Mouse (Mus musculus) gastrocnemius, adult 8-10 months (tissue): ENCODE measurements around the gene Dip2b. TPM values are rescaled to one million over a fixed set of nuclear protein-coding genes. Genes with fewer than 3 reads are reported as not detected.

ENCODE experiments used
- DNase-seq, 2 experiments: peaks; one replicate each; pipeline ENCODE4 v3.0.0; 2022; ENCODE audit warnings: low spot score in 2 of 2
- total RNA-seq, 4 experiments: library from RNA; stranded (reverse); gene quantifications; 2 replicates each; pipeline ENCODE4 v1.2.4; 2022

Gene Dip2b
- 1 to 10 TPM; 5.7 to 6.2 (median 5.7) TPM for total RNA-seq

- DNase-seq: peak; percentile 91 to 93
Measured at GRCm38 (mm10) chr15:100038470-100038971, at the start of gene Dip2b. Gene Dip2b (plus strand): TSS chr15:100038664.

DNA sequence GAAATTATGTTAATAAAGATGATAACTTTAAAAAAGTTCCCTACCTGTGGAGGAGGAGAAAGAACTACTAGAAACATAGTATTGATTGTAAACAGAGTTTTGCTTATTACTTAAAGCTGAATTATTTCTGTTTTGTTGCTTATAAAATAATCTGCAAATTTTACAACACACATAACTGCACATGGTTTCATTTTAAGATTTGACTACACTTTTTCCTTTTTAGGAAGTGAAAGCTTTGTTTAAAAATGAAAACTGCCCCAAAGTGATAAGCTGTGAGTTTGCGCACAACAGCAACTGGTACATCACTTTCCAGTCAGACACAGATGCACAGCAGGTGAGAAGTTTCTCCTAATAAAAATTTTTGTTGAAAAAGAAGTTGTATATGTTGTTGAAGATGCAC, 45.4 kb upstream of the Dip2b start:
- DNase-seq: no peak

GRCm38 (mm10) chr15:99997114-99997804, 41.2 kb upstream of the Dip2b start:
- DNase-seq: no peak

- DNase-seq: no peak
Measured at GRCm38 (mm10) chr15:99999390-99999789, 39.1 kb upstream of the Dip2b start.

GRCm38 (mm10) chr15:100004677-100005273, 33.7 kb upstream of the Dip2b start:
- DNase-seq: no peak

DNA sequence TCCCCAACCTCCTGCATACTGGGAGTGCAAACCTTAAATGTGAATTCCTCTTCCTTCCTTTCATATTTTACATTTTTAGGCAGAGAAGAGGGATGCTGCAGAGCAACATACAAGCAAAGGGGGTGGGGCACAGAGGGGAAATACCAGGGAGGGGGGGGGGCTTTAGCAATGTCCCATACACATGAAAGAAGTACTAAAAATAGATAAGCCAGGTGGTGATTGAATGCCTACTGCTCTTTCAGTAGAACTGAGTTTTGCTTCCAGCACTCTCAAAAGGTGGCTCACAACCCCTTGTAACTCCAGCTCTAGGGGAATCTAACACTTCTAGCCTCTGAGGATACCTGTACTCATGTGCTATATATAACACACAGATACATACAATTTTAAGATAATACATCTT, 32.3 kb upstream of the Dip2b start:
- DNase-seq: no peak

DNA sequence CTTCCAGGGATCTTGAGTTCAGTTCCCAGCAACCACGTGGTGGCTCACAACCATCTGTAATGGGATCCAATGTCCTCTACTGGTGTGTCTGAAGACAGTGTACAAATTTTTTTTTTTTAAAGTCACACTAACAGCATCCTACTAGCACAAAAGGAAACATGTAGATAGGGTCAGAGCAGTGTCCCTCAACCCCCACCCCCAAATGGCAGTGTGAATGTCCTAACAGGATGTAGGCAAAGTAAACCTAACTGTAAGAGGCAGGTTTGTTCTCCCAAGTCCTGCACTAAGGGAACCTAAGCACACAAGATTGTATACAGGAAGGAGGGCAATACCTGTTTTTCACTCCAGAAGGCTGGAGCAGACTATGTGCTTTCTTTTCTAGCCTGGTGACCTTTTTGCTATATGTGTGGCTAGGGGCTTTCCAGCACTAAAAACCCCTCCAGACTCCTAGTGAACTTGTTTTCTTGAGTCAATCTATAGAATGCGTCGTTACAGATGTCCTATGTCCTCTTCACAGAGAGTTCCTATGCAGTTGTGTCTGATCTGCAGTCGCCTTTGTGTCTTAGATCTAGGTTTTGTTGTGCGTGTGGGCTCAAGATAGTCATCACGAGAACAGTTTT, 20.1 kb upstream of the Dip2b start:
- DNase-seq: no peak

- no peak for DNase-seq
Measured at GRCm38 (mm10) chr15:100021175-100021574, 17.3 kb upstream of the Dip2b start.

DNA sequence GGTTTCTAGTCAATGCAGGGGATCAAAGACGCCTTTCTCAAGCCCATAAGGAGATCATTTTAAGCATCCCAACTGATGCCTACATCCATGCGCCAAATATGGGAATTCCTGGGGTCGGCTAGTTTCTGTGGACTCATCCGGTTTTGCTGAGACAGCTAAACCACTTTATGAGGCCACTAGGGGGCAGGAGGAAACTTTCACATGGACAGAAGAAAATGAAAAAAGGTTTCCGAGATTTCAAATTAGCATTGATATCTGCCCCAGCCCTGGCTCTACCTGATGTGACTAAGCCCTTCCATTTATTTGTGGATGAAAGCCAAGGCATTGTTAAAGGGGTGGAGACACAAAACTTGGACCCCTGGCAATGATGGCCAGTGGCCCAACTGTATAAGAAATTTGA, 15.5 kb upstream of the Dip2b start:
- DNase-seq: peak in 1 of 2 experiments; percentile 26

DNA sequence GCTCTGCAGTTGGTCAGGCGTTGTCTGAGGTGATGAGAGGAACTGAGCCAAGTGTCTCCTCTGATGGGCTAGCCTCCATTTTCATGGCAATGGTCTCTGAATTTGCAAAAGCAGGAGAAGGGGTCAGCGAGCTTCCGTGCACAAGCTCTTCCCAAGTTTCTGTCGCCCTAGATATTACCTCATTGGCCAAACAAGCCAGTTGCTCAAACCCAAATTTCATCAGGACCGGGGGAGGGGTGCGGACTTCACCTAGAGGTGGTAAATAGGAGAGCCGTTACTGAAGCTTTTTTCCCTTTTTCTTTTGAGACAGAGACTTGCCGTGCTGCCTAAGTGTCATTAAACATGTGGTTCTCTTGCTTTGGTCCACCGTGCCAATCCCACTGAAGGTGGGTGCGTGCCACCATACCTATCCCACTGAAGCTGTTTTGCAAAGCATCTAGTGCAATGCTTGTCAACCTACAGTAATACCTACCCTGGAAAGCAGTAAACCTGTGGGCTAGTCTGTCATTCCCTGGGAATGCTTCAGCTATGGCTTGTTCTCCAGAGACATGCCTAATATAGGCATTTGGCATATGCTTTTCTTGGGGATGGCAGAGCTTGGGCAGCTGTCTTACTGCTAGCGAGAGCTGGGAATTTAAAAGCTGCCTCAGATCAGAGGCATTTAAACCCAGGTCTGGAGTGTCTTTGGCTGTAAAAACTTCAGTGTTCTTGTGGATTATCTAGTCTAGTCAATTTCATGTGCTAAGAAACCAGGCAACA, 13.2 kb upstream of the Dip2b start:
- DNase-seq: no peak

DNA sequence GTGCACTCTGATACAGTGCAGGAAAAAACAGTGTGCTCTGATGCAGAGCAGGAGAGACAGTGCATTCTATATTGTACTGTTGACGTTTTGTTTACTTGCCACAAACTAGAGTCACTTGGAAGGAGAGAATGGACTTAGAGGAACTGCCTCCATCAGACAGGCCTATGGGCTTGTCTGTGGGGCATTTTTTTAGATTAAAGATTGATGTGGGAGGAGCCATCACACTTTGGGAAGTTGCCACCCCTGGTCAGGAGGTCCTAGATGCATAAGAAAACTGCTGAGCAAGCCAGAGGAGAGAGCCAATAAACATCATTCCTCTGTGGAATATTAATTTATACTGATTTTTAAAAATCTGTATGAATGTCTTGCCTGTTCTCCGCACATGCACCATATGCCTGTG, 10.3 kb upstream of the Dip2b start:
- DNase-seq: no peak

GRCm38 (mm10) chr15:100029497-100029896, 9.0 kb upstream of the Dip2b start:
- DNase-seq: no peak

- no peak for DNase-seq
Measured at GRCm38 (mm10) chr15:100029900-100030299, 8.6 kb upstream of the Dip2b start.

DNA sequence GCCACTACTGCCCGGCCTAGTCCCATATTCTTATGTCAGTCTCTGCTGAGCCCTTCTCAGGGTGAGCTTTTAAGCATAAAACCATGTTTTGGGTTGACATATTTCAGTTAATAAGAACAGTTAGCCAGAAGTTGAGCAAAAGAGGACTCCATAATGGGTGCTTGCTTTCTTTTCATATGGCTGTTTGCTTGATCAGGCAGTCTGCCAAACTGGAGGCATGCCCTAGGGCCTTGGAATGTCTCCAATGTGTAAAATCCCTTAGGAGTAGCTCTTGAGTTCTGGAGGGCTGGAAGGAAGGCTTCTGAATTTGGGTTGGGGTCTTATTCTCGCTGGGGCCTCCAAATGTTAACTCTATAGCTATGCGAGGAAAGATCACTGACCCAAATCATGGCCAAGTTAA, 5.9 kb upstream of the Dip2b start:
- DNase-seq: no peak

DNA sequence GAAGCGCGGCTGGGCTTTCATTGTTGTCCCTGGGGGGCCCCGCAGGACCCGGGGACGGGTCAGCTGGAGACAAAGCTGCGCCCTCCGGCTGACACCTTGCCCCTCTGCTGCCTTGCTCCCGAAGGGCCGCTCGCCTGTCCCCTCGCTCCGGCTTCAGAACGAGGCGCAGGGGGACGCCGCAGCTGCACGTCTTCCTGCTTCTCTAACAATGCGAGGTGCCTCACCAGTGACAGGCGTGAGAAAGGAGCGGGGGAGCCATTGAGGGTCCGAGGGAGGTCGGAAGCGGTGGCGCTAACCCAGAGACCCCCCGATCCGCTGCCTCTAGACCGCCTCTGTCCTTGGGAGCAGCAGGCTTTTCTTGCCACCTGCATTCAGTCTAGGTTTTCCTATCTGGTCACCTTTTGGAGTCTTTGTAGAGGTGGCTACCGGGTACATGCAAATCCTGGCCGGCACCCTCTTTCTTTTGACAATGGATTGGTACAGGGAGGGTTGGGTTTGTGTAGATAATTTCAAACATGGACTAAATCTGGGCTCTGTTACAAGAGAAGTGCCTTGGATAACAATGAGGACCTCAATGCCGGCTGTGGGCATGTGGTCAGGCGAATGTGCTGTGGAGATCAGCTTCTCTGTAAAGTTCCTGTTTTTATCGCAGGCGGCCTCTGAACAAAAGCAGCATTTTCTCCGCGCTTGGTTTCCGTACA, 687 bp downstream of the Dip2b start:
- no peak for DNase-seq

DNA sequence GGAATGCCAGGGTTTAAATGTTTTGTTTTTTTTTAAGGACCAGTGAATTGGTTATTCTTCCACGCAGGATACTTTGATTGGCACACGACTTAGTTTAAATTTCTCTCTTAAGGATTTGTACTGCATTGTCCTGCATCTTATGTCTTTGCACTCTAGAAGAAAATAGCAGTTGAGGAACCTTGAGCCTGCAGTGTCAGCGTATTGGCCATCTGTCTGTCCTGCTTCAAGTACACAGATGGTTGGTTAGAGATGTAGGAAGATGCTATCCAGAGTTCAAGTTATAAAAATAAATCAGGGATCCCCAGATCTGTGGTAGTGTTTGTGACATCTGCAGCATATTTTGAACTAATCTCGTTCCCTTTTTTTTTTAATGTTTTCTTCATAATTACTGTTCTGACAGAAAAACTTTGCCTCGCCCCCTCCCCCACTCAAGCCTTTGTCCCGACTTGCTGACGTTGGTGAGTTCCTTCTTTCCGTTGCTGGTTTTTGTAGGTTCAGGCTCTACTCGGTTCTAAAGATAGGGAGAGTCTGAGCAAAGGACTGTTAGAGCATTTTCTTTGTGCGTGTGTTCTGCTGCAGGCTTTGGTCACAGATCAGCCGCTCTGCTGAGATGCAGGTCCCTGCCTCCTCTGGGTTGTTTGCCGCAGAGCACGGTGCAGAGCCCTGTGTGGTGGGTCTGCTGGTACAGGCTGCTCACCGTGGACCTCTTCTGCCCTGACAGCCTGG, 2.2 kb downstream of the Dip2b start:
- no peak for DNase-seq

DNA sequence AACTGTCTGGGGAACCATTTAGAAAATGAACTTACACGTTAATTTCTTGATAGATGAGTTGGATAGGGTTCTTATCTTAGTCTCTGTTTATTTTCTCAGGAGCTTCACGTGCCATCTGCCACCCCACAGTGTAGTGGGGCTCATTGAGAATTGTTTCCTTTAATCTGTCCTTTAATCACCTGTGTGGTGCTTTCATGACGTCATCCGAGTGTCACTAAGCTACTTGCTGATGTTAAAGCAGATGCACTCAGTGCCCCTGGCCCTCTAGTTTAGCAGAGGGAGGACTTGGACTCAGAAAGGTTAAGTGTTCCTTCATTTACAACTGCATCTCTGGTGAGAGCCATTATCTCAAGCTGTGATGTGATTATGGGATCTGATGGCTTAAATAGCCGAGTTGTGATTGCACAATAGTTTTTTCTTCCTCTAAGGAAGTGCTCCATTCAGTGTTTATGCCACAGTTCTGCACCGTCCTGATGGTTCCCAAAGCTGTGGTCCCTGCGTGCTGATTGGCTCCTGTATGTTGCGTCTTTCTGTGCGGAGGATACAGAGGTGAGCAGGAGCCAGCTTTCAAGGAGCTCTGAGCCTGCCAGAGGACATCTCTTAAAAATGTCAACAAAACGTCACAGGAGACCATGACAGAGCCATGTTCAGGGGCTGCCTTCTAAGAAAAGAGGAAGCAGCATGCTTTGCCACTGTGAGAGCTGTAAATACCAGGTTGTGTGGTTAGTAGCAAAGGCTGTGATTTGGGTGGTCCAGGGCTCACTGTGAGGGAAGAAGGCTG, 3.0 kb downstream of the Dip2b start:
- no peak for DNase-seq

DNA sequence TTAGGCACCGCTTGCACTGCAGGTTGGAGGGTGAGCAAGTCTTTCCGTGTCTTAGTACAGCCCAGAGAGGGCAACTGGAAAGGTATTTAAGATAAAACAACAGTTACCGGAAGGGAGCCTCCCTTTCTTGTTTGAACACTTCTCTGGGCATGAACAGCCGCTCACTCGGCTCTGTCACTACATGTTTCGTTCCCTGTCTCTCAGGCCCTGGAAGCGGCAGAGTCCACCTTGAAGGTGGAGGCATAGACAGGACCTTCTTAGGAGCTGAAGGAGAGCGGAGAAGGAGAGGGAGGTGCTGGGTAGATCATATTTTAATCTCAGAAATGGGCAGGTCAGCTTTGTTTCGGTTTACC, 3.6 kb downstream of the Dip2b start:
- DNase-seq: no peak

DNA sequence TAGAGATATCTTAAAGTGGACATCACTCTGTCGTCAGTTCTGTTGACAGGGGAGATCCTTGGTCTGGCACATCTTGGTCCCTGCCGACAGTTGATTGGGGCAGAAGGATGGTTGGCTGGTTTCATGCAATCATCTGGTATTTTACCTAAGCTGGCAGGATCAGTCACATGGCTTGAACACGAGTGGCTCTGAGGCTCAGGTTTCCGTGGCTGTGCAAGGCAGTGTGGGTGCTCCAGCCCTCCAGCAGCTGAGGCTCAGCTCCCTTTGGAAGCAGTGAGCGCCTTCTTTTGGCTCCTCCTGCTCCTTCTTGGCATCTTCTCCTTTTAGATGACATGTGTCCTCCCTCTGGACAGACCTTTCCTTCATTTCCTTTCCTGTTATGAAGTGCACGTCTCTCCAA, 7.1 kb downstream of the Dip2b start:
- peak; percentile 17 to 56 for DNase-seq

DNA sequence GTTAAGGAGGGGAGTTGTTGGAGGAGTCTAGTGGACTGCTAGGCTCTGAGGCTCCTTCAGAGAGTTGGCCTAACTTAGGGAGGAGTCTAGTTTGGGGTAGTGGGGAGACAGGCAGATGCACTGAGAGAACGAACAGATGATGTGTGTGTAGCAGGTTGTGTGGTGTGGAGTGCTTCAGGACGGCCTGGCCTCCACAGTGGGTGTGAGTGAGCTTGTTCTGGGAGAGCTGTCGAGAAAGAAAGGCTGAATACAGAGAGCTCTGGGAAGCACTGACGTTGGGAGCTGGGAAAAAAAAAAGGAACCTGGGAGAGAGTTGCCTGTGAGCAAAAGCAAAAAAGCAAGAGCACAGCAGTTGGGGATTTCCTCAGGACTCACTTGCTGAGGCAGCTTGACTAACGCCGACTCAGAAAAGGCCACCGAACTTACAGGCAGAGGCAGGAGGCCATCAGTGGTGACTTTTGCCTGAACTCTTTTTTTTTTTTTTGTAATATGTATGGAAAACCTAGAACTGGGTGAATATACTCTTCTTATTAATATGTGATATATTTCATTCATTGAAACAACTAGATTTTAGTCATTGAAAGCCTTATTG, 11.1 kb downstream of the Dip2b start:
- no peak for DNase-seq
